Mouse (Mus musculus): ENCODE measurements around the gene Hamp.

The Hamp gene

GRCm38 (mm10) chr7:30943909-30944635, at the start of gene Hamp:
Hamp (minus strand) TSS chr7:30944032.
- DNase-seq: no peak

- DNase-seq: no peak
Measured at GRCm38 (mm10) chr7:30992148-30992547, 48.3 kb upstream of the Hamp start.

GRCm38 (mm10) chr7:30988519-30989162, 44.8 kb upstream of the Hamp start:
- DNase-seq: no peak

GRCm38 (mm10) chr7:30985357-30985756, 41.5 kb upstream of the Hamp start:
- DNase-seq: no peak

GRCm38 (mm10) chr7:30981703-30982102, 37.9 kb upstream of the Hamp start:
- no peak for DNase-seq

- peak; percentile 89 to 93 for DNase-seq
Measured at GRCm38 (mm10) chr7:30973501-30974289, 29.9 kb upstream of the Hamp start, which contains the start of gene Fam187b. Fam187b (plus strand) TSS chr7:30973790.

GRCm38 (mm10) chr7:30973251-30973500, 29.3 kb upstream of the Hamp start, which contains the start of gene Lsr:
Lsr (minus strand) TSS chr7:30973464.
- DNase-seq: no peak

GRCm38 (mm10) chr7:30972426-30973250, 28.8 kb upstream of the Hamp start:
- no peak for DNase-seq

GRCm38 (mm10) chr7:30971901-30972300, 28.1 kb upstream of the Hamp start:
- DNase-seq: no peak

GRCm38 (mm10) chr7:30969174-30969573, 25.3 kb upstream of the Hamp start:
- DNase-seq: no peak

- DNase-seq: no peak
Measured at GRCm38 (mm10) chr7:30968611-30969010, 24.8 kb upstream of the Hamp start.

GRCm38 (mm10) chr7:30966657-30967056, 22.8 kb upstream of the Hamp start:
- DNase-seq: no peak

GRCm38 (mm10) chr7:30965677-30966076, 21.8 kb upstream of the Hamp start:
- no peak for DNase-seq

- DNase-seq: peak in 1 of 2 experiments; percentile 13
Measured at GRCm38 (mm10) chr7:30964366-30964765, 20.5 kb upstream of the Hamp start.

- DNase-seq: no peak
Measured at GRCm38 (mm10) chr7:30962862-30963261, 19.0 kb upstream of the Hamp start.

- DNase-seq: no peak
Measured at GRCm38 (mm10) chr7:30959786-30960349, 16.0 kb upstream of the Hamp start.

GRCm38 (mm10) chr7:30958866-30959487, 15.1 kb upstream of the Hamp start:
- peak in 1 of 2 experiments; percentile 24 for DNase-seq

GRCm38 (mm10) chr7:30958109-30958865, 14.5 kb upstream of the Hamp start:
- peak in 1 of 2 experiments; percentile 36 for DNase-seq

- DNase-seq: peak; percentile 95 to 97
Measured at GRCm38 (mm10) chr7:30957367-30957783, 13.5 kb upstream of the Hamp start.

GRCm38 (mm10) chr7:30956756-30957366, 13.0 kb upstream of the Hamp start, which contains the start of gene Usf2:
Usf2 (minus strand) TSS chr7:30956803.
- peak; percentile 85 to 91 for DNase-seq

- peak in 1 of 2 experiments; percentile 76 for DNase-seq
Measured at GRCm38 (mm10) chr7:30956357-30956751, 12.5 kb upstream of the Hamp start.

Data from cerebellum, postnatal 25 days (tissue).